Mouse (Mus musculus) neural tube, embryonic 13.5 days (tissue): Measurements from ENCODE around the gene Rapgef3. TPM values are rescaled to one million over a fixed set of nuclear protein-coding genes. Genes with fewer than 3 reads are reported as not detected.

Experiments used
- ATAC-seq: fragments of 200-750 bp; cut with Nextera tagmentation; 2 replicates; pipeline ENCODE4 v1.8.0; 2017; ENCODE audit warnings: low read depth, mild to moderate bottlenecking, moderate TSS enrichment, moderate library complexity
- H3K27ac ChIP-seq: fragments of 300-500 bp; sonication (generic); replicated peaks from 2 replicates; pipeline ENCODE4 v1.5.1; 2015; ENCODE audit warnings: moderate library complexity, mild to moderate bottlenecking, inconsistent platforms
- H3K27me3 ChIP-seq: fragments of 300-500 bp; sonication (generic); 2 replicates; pipeline ENCODE4 v1.6.1; 2015; ENCODE audit warnings: mild to moderate bottlenecking, inconsistent platforms
- H3K36me3 ChIP-seq: fragments of 300-500 bp; sonication (generic); 2 replicates; pipeline ENCODE4 v1.6.1; 2015; ENCODE audit warnings: mild to moderate bottlenecking, inconsistent platforms
- H3K4me1 ChIP-seq: fragments of 300-500 bp; sonication (generic); replicated peaks from 2 replicates; pipeline ENCODE4 v1.6.1; 2015; ENCODE audit warnings: inconsistent platforms
- H3K4me2 ChIP-seq: fragments of 300-500 bp; sonication (generic); 2 replicates; pipeline ENCODE4 v1.6.1; 2015; ENCODE audit warnings: inconsistent platforms, mild to moderate bottlenecking, moderate library complexity
- H3K4me3 ChIP-seq: fragments of 300-500 bp; sonication (generic); 2 replicates; pipeline ENCODE4 v1.5.1; 2015; ENCODE audit warnings: mild to moderate bottlenecking, inconsistent platforms
- H3K9ac ChIP-seq: fragments of 300-500 bp; sonication (generic); 2 replicates; pipeline ENCODE4 v1.6.1; 2015; ENCODE audit warnings: moderate library complexity, mild to moderate bottlenecking, inconsistent platforms
- H3K9me3 ChIP-seq: fragments of 300-500 bp; sonication (generic); 2 replicates; pipeline ENCODE4 v1.6.1; 2016; ENCODE audit warnings: inconsistent platforms
- WGBS: fragments of 180-500 bp; shearing (Covaris S2); methylation state at CpG from one replicate; pipeline ENCODE4 v1.1.7; 2015; 5-methylcytosine and 5-hydroxymethylcytosine counted together
- polyA plus RNA-seq: library from polyadenylated mRNA; unstranded; fragments of >200 nt; fragmentation: Nextera tagmentation; extraction: Ambion mirVana; gene quantifications from 2 replicates; pipeline ENCODE4 v1.2.1, GENCODE M21; 2015

Gene Rapgef3
- polyA plus RNA-seq, 1 experiment from 2014 or later = 12.0 TPM

DNA sequence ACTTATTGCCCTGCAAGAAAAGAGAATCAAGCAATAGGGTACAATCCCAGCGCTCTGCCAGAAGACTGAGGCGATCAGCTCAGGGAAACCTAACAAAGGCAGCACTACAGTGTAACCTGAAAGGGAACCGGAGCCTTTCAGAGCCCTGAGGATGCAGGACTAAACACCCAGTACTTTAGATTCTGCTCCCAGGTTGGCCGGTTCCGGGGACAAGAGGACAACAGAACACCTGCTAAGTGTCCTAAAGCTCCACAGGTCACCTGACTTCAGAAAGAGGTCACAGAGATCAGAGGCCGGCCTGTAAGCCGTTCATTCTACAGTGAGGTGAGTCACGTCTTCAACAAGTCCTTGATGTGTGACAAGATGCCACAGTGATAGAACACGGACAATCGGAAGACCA, 71.2 kb downstream of the Rapgef3 start:
- H3K4me3 ChIP-seq = no peak overlapping the region
- ATAC-seq = no peak
- no peaks in the 10 kb centered on the region for H3K4me1 ChIP-seq
- H3K27ac ChIP-seq = no peak overlapping the region
- no peaks in the 10 kb centered on the region for H3K9me3 ChIP-seq
- H3K9ac ChIP-seq = no peak overlapping the region
- no peak overlapping the region for H3K4me2 ChIP-seq
- peaks cover 91% of the 10 kb centered on the region for H3K36me3 ChIP-seq
- no peaks in the 10 kb centered on the region for H3K27me3 ChIP-seq
- WGBS = 91% methylated on average over 10 of the region's 10 CpGs

Other genes with a start within 250 kb of the Rapgef3 start
- 31.1 and 32.7 TPM in 2 replicates for gene Rpap3, start 62.1 kb downstream of the Rapgef3 start, polyA plus RNA-seq
- 0.25 and 0.29 TPM in 2 replicates for gene Endou, start 36.6 kb downstream of the Rapgef3 start, polyA plus RNA-seq
- 54.5 and 66.0 TPM in 2 replicates for gene Slc48a1, start 10.5 kb upstream of the Rapgef3 start, polyA plus RNA-seq
- 24.9 and 26.1 TPM in 2 replicates for gene Hdac7, start 76.5 kb upstream of the Rapgef3 start, polyA plus RNA-seq
- gene Vdr, start 142.7 kb upstream of the Rapgef3 start, polyA plus RNA-seq = 0.07 TPM in 1 of 2 replicates, not detected in the other
- gene Tmem106c, start 196.2 kb upstream of the Rapgef3 start, polyA plus RNA-seq = 45.0 and 49.3 TPM in 2 replicates
- 67.1 and 89.2 TPM in 2 replicates for gene Col2a1, start 236.7 kb upstream of the Rapgef3 start, polyA plus RNA-seq